Mouse (Mus musculus): ENCODE data around the gene Rnase9.

DNA sequence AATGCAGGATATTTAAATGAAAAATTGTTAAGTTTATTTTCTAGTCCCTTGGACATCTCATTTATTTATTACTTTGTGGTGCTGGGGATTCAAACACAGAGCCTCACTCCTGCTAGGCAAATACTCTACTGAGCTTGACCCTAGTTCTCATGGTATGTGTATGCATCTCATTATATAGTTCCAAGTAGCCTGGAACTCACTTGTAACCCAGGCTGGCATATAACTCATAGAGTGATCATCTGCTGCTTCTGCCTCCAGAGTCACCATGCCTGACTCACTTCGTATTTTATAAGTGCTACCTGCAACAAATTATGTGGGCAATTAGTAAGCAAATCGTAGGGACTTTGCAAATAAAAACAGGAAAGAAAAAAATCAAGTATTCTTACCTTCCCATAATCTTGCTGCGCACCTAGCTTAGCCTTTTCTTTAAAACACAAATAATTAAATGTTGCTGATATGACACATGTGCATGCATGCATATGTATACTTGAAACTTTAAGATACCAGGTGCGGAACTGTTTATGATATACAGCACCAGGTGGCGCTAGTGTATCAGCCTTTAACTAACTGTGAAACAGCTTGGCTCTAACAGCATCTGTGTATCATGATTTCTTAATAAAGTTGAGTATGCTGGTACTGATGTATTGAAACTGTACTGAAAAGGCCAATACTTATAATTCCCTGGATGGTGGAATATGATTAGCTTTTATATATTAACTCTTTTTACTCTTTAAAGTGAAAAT is 15.1 kb downstream of the Rnase9 start:
- no peak for TF ChIP-seq CTCF (IDR thresholded peaks at IDR 0.05; ENCODE audit: borderline replicate concordance, control insufficient read depth, extremely low read depth, insufficient read depth, low read length, poor library complexity)
- no peak for TF ChIP-seq POLR2A (IDR thresholded peaks at IDR 0.05; ENCODE audit: control insufficient read depth, extremely low read depth, insufficient read depth, low read length, poor library complexity)
